Mouse (Mus musculus): ENCODE measurements around the gene Fsd1.
A peak's percentile ranks its signal among the peaks of the same experiment; 100 is the strongest.
"Not testable (repeated sequence)": the region's sequence is repeated elsewhere in the genome, so short reads cannot be mapped to it uniquely, and the experiment has no call there.

Fsd1 gene

DNA sequence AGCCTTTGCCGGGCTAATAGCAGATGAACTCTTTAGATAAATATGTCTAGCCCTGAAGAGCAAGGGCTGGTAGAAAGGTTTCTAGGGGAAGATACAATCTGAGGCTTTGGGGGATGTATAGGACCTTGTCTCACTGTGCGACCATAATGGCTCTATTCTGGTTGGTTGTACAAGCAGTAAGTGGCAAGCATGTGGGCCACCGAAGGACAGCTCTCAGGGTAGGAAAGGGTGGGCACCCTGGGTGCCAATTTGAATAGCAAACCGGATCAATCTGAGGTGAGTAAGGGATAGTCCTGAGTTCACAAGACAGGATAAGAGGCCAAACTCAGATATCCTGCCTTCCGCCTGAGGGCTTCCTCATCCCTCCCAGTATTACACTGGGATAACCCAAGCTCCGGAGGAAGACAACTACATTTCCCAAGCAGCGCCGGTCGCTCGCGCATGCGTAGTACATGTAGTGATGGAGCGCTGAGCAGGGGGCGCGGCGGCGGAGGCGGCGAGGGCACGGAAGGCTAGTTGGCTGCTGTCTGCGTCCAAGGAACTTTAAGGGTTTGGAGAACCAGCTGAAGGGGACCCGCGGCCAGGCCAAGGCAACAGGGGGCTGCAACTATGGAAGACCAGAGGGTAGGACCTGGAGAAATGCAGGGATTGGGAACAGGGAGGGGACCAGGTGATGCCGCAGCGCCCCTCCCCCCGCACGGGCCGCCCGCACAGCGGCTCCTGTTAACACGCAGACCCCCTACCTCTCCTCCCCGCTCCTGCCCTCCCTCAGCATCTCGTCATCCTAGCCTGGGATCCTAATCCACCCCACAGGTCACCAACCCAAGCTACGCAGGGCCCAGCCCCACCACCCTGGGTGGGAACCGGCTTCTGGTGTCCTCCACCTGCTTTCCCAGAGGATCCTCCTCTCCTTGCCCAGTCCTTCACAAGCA lies at the start of gene Fsd1:
Fsd1 (plus strand) TSS at position 480 of the 932 bp plus-strand sequence.
- no peak for DNase-seq (ENCODE audit: low spot score in 2 of 2)

DNA sequence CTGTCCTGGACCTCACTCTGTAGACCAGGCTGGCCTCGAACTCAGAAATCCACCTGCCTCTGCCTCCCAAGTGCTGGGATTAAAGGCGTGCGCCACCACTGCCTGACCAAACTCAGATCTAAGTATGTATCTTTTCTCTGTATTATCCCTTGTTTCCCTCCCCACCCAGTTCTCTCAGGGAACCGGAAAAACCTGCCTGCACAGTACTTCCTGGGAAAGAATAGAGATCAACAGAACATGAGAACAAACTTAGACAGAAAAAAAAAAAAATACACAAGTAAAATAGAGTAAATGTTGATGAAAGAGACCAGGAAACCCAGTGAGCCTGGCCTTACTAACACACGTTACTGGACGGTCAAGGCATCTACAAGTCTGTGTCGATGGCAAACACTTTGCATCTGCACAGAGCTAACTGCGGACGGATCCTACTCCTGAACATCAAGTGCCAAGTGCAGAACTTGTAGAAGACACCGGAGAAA lies 41.9 kb upstream of the Fsd1 start:
- DNase-seq (ENCODE audit: low spot score in 2 of 2): not testable (repeated sequence)

- DNase-seq (ENCODE audit: low spot score in 2 of 2): peak; percentile 91 to 92
Measured at GRCm38 (mm10) chr17:55944866-55945682, 41.2 kb upstream of the Fsd1 start.

DNA sequence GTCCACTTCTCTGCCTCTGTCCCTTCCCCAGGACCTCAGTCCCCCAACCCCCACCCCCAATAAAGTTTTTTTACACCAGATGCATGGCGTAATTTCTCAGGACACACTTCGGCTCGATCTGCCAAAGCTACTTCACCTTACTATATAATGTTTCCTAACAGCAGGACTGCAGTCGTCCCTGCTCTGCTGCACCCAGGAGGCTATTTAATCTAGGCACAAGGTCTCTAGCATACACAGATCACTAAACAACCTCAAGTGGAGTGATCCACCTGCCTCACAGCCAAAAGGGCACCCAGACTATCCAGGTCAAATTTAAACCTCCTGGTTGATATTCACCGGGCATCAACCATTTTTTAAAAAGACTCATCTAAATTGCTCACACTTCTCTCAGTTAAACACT lies 40.6 kb upstream of the Fsd1 start:
- DNase-seq (ENCODE audit: low spot score in 2 of 2): no peak

DNA sequence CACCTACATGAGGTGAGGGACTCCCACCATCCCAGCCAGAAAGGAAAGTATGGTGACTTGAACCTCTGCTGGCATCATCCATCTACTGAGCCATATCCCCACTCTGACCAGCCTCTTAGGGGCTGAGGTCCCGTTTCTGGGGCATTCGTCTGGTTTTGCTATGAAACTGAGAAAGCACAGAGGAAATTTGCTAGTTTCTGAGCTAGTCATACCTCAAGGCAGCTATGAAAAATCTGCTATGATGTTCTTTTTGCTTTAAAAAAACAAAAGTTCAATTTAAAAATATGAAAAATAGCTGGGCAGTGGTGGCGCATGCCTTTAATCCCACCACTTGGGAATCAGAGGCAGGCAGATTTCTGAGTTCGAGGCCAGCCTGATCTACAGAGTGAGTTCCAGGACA lies 37.7 kb upstream of the Fsd1 start:
- no peak for DNase-seq (ENCODE audit: low spot score in 2 of 2)

GRCm38 (mm10) chr17:55949400-55949799 lies 36.9 kb upstream of the Fsd1 start, which contains the start of gene Zfp119b:
Gene Zfp119b, minus strand, starts transcription at chr17:55949500.
- peak in 1 of 2 experiments; percentile 0 for DNase-seq (ENCODE audit: low spot score in 2 of 2)

DNA sequence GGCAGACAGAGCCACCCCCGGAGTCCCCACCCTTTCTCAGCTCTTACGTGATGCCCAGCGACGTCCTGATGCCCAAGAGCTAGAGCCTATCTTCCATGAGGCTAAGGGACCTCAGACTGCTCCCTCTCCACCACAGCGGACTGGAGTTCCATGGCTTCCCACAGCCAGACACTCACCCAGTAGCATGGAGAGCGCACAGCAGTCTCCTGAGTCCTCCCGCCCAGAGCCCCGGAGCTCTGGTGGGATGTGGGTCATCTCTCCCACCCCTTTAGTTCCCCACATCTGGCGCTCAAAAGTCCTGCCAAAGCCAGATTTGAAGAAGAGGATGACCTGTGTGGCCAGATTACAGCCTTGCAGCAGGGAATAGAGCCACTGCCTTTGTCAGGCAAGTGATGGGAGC lies 35.7 kb upstream of the Fsd1 start:
- no peak for DNase-seq (ENCODE audit: low spot score in 2 of 2)

DNA sequence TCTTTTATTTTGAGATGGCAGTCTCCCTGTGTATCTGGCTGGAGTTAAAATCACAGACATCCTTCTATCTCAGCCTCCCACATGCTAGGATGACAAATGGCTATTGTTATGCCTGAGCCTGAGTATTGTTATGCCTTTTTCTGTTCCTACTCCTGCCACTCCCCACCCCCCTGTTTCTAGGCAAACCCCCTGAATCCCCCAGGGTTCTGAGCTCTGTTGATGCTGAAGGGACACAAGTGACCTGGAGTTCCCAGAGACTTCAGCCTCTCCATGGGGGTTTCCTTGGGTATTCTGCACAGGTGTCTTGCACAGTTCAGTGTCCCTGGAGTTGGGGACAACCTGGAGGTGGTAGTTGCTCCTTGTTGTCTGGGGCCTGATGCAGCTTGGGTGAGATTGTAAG lies 34.3 kb upstream of the Fsd1 start:
- no peak for DNase-seq (ENCODE audit: low spot score in 2 of 2)

DNA sequence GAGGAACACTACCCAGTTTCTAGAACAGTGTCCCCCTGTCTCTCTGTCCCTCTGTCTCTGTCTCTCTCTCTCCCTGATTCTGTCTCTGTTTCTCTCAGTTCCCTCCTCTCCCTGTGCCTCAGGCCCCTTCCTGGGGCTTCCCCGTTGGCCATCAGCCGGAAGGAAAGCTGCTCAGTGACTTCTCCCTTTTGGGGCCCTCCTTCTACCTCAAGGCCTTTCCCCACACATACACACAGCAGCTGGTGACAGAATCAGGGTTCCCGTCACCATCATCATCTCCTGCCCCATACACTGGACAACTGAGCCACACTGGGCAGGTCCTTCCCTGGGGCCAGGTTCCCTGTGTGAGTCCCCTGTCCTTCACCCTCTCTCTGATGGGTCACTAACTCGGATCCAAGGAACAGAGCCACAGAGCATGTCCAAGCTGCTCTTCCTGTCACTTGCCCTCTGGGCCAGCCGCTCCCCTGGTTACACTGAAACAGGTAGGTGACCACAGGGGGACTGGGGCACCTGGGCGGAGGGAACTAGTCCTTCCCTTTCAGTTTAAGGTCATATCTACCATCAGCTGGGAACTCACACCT lies 33.8 kb upstream of the Fsd1 start, which contains the start of gene Ebi3:
Ebi3 (plus strand) TSS at position 194 of the 581 bp plus-strand sequence.
- peak; percentile 70 to 76 for DNase-seq (ENCODE audit: low spot score in 2 of 2)

DNA sequence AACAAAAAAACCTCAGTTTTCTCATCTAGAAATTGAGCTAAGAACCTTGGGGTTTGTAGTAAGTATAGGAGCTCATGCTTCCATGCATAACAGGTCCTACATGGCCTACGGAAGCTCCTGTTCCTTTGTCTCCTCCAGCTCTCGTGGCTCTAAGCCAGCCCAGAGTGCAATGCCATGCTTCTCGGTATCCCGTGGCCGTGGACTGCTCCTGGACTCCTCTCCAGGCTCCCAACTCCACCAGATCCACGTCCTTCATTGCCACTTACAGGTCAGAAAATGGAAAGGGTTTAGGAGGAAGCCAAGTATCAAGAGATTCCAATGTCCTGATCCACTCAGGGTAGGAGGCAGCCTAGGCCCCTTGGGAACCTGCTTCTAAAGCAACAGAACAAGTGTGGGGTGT lies 32.6 kb upstream of the Fsd1 start:
- no peak for DNase-seq (ENCODE audit: low spot score in 2 of 2)

- DNase-seq (ENCODE audit: low spot score in 2 of 2): no peak
Measured at GRCm38 (mm10) chr17:55954229-55954628, 32.1 kb upstream of the Fsd1 start.

- peak in 1 of 2 experiments; percentile 41 for DNase-seq (ENCODE audit: low spot score in 2 of 2)
Measured at GRCm38 (mm10) chr17:55956129-55956528, 30.2 kb upstream of the Fsd1 start.

DNA sequence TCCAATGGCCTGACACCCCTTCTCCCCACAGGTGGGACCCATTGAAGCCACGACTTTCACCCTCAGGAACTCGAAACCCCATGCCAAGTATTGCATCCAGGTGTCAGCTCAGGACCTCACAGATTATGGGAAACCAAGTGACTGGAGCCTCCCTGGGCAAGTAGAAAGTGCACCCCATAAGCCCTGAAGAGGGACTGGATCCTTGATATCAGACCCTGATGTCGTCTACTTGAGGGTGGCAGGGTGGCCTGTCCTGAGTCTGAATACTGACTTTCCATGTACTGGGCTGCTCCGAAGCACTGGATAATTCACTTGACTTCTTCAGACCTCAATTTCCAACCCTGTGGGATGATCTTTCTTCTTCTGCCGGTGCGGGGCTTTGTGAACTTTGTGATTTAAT lies 29.7 kb upstream of the Fsd1 start:
- DNase-seq (ENCODE audit: low spot score in 2 of 2): no peak

- DNase-seq (ENCODE audit: low spot score in 2 of 2): peak; percentile 51 to 69
Measured at GRCm38 (mm10) chr17:55957168-55957567, 29.1 kb upstream of the Fsd1 start.

DNA sequence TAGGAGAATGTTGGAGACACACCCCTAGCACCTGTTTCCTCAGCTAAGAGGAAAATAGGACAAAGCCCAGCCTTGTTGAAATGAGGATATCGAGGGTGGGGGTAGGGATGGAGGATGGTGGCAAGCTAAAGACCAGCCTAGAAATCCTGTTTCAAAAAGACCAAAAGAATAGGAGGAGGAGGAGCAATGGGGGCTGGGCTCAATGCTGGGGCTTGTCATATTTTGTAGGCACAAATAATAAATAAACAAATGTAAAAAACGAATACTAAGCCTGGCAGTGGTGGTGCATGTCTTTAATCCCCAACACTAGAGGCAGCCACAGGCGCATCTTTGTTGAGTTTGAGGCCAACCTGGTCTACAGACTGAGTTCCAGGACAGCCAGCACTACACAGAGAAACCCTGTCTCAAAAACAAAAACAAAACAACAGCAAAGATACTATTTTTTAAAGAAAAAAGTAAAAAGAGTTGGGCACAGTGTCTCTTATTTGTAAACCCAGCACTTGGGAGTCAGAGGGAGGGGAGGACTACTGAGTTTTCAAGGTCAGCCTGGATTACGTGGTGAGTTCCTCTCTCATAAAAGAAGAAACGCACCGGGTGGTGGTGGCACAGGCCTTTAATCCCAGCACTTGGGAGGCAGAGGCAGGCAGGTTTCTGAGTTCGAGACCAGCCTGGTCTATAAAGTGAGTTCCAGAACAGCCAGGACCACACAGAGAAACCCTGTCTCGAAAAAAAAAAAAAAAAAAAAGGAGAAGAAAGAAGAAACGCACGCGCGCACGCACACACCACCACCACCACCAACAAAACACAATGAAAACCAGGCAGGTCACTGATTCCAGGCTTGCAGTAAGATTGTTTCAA lies 28.4 kb upstream of the Fsd1 start:
- no peak for DNase-seq (ENCODE audit: low spot score in 2 of 2)

DNA sequence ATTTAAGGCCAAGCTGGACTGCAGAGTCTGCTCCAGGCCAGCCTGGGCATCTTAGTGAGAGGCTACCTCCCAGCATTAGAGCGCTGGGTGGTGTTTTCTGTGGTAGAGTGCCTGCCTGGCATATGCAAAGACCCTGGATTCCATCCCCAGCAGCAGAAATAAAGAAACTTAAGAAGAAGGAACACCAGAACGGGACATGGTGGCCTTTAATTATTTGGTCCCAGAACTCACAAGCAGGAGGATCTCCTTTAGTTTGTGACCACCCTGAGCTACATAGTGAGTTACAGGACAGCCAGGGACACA lies 27.8 kb upstream of the Fsd1 start:
- DNase-seq (ENCODE audit: low spot score in 2 of 2): no peak

DNA sequence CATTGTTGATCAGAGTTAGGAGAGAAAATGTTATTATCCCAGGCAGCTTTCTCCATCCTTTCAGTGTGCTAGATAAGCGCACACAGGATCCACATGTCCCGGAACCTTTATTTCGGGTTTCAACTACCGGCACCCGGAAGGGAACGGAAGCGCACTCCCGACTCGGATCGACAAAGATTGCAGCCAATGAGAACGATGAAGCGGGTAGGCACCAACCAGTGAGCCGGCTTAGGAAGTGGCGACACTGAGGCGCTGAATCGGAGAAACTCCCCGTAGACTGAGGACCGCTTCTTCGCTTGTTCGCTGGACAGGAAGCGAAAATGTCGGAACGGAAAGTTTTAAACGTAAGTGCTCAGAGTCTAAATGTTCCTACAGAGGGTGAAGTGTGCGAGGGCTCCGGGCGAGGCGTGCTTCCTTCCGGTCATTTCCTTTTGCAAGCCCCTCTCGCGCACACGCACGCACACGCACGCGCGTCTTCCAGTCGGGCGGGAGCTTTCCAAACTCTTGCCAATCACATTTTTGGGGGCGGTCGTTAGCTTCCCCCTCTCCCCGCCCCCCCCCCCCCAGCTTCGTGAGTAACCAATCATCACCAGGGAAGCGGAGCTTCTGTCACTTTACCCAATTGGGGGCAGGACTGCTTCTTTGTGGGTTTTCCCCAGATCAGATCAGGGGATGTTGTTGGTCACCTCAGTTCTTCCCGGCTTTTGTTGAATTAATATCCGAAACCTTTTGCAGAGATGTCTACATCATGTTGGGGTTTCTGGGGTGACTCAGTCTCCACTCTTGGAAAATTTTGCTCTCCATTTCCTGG lies 27.2 kb upstream of the Fsd1 start, which contains the start of gene Yju2:
Yju2 (plus strand) TSS at position 182 of the 811 bp plus-strand sequence.
- DNase-seq (ENCODE audit: low spot score in 2 of 2): peak; percentile 89 to 92

DNA sequence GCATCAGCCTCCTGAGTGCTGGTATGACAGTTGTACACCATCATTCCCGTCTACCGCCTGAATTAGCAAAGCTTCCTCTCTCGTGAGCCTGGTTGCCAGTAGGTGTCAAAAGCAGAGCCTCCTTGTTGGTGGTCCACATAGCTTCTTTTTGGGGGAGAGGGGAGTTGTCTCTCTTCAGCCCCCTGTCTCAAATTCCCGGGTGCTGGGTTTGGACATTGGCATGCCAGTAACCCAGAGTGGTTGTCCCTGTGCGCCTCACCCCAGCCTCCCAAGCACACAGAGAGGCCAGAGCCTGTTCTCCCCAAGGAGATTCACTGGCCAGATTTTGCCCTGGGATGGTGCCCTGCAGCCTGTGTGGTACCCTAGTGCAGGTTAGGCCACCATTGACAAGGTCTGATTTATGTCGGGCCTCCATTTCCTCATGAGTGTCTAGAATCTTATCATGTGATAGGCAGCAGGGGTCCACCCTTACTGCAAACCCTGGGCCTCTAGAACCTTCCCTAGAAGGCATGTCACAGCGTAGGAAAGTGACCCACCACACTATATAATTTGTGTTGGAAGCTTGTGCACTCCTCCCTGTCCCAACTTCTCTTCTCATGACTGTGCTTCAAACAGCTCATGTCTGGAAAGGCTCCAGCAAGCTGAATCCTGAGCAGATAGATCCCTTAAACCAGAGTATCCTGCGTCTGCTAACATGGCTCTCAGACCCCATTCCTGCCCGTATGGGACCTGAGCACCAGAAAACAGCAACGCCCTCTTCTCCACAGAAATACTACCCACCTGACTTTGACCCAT lies 26.2 kb upstream of the Fsd1 start:
- DNase-seq (ENCODE audit: low spot score in 2 of 2): no peak

- no peak for DNase-seq (ENCODE audit: low spot score in 2 of 2)
Measured at GRCm38 (mm10) chr17:55960791-55961190, 25.5 kb upstream of the Fsd1 start.
